Mouse (Mus musculus): ENCODE results near the gene Gga1. TPM values are rescaled to one million over a fixed set of nuclear protein-coding genes. Genes with fewer than 3 reads are reported as not detected.

Gene Gga1
- polyA plus RNA-seq, 1 experiment from 2014 or later = 44.8 TPM

DNA sequence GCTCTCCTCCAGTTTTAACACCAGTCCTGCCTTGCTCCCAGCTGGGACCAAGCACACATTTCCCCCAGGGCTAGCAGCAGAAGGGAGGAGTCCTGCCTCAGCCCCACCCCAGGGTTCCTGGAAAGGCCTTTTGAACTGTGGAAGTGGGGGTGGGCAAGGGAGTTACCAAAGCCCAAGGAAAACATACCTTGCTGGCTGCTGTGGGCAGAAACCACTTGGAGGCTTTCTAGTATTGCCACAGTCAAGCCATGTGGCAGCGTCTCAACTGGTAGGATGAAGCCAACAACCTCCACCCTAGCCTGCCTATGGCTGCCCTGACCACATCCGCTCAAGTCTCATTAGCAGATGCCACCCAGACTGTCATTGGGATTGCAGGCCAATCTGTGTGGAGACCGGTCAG lies 19.2 kb downstream of the Gga1 start:
- WGBS = 66% methylated on average over 3 of the region's 3 CpGs

DNA sequence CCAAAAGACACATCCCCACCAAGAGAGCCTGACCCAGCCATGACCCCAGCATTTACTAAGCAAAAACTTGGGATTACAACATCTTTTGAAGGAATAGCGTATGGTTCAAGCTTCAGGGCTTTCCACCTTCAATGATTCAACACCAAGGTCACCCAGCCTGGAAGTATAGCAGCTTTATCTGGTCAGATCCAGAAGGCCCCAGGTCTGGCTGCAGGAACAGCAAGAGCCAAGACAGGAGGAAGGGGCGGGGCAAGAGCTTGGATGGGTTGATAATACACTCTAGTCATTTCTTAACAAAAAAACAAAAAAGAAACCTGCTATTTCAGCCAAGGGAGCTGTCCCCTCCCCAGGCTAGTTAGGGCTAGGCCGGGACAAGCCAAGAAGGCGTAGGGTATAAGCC lies 20.5 kb downstream of the Gga1 start:
- WGBS = 91% methylated on average over 4 of the region's 4 CpGs

More for the DNA sequence above, 19.2 kb downstream of the Gga1 start:
- ATAC-seq (ENCODE audit: low FRiP score, low TSS enrichment) = no peak
- Histone ChIP-seq H3K36me3 (ENCODE audit: control insufficient read depth, insufficient read depth, low read length) (peaks cover 26% of the 10 kb centered on the region), H3K9ac (ENCODE audit: low read depth, low read length) (no peak overlapping the region), H3K4me2 (replicated peaks; ENCODE audit: low read depth, low read length) (no peak overlapping the region), H3K9me3 (ENCODE audit: control insufficient read depth, low read length) (no peaks in the 10 kb centered on the region), H3K4me1 (ENCODE audit: control insufficient read depth, insufficient read depth, low read length) (peaks cover 70% of the 10 kb centered on the region), H3K27ac (ENCODE audit: low read depth, low read length) (0 out of 2 replicates have a peak overlapping the region, but pooled peaks have one; percentile 6), H3K27me3 (ENCODE audit: control insufficient read depth, insufficient read depth, low read length) (no peaks in the 10 kb centered on the region), H3K4me3 (ENCODE audit: low read length) (no peak overlapping the region)

DNA sequence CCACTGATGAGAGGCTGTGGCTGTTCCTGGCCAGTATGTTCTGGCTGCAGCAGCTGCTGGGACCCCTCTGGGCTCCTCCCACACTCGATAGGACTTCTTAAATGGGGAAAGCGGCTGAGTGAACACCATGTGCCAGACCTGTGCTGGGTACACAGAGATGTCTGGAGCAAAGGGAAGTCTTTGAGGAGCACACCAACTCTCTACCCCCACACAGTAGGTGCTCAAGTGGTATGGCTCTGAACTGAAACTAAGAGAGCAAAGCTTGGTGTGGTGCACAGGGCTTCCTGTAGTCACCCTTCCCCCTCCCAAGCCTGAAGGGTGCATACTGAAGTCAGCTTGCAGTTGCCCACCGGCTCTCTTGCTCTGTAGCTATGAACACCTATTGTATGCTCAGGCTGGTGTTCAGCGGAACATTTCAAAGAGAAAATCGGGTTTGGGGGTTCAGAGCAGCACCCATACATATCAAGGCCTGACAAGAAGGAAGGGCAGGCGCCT lies 21.6 kb downstream of the Gga1 start:
- Histone ChIP-seq H3K27ac (ENCODE audit: low read depth, low read length) (peak overlapping the region; percentile 64; the same call in 1 of the 2 replicates), H3K4me1 (ENCODE audit: control insufficient read depth, insufficient read depth, low read length) (peaks cover 58% of the 10 kb centered on the region), H3K4me3 (ENCODE audit: low read length) (0 out of 2 replicates have a peak overlapping the region, but pooled peaks have one; percentile 1), H3K36me3 (ENCODE audit: control insufficient read depth, insufficient read depth, low read length) (peaks cover 11% of the 10 kb centered on the region), H3K9ac (ENCODE audit: low read depth, low read length) (no peak overlapping the region), H3K4me2 (replicated peaks; ENCODE audit: low read depth, low read length) (peak overlapping the region; percentile 20; the same call in 1 of the 2 replicates), H3K27me3 (ENCODE audit: control insufficient read depth, insufficient read depth, low read length) (no peaks in the 10 kb centered on the region), H3K9me3 (ENCODE audit: control insufficient read depth, low read length) (no peaks in the 10 kb centered on the region)
- 52% methylated on average over 6 of the region's 6 CpGs for WGBS
- peak; percentile 2; the same call in 1 of the 2 replicates for ATAC-seq (ENCODE audit: low FRiP score, low TSS enrichment)

More for the DNA sequence above, 20.5 kb downstream of the Gga1 start:
- Histone ChIP-seq H3K9ac (ENCODE audit: low read depth, low read length) (no peak overlapping the region), H3K4me1 (ENCODE audit: control insufficient read depth, insufficient read depth, low read length) (peaks cover 68% of the 10 kb centered on the region), H3K4me2 (replicated peaks; ENCODE audit: low read depth, low read length) (no peak overlapping the region), H3K4me3 (ENCODE audit: low read length) (no peak overlapping the region), H3K27me3 (ENCODE audit: control insufficient read depth, insufficient read depth, low read length) (no peaks in the 10 kb centered on the region), H3K27ac (ENCODE audit: low read depth, low read length) (no peak overlapping the region), H3K36me3 (ENCODE audit: control insufficient read depth, insufficient read depth, low read length) (peaks cover 18% of the 10 kb centered on the region), H3K9me3 (ENCODE audit: control insufficient read depth, low read length) (no peaks in the 10 kb centered on the region)
- ATAC-seq (ENCODE audit: low FRiP score, low TSS enrichment) = no peak

DNA sequence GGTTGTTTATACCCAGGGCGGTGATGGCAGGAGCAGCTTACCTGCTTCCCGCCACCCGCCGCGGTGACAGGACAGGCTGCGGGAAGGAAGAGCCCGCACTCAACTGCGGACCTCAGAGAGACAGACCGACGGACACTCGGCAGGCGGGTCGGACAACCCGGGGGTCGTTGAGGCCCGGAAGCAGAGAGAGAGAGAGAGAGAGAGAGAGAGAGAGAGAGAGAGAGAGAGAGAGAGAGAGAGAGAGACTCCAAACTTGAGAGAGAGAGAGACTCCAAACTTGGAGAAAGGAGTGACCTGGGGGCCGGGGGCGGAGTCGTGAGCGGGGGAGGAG lies 22.4 kb downstream of the Gga1 start, which contains the start of gene Gm49510:
Gene Gm49510 (plus strand): TSS at position 259 of the 331 bp plus-strand sequence.
- H3K27ac ChIP-seq (ENCODE audit: low read depth, low read length) = peak within 1 kb of the TSS; percentile 65
- H3K4me2 ChIP-seq (replicated peaks; ENCODE audit: low read depth, low read length) = peak within 1 kb of the TSS; percentile 92
- ATAC-seq (ENCODE audit: low FRiP score, low TSS enrichment) = no peak
- peaks cover 50% of the 10 kb centered on the region for H3K4me1 ChIP-seq (ENCODE audit: control insufficient read depth, insufficient read depth, low read length)
- no peaks in the 10 kb centered on the region for H3K9me3 ChIP-seq (ENCODE audit: control insufficient read depth, low read length)
- H3K27me3 ChIP-seq (ENCODE audit: control insufficient read depth, insufficient read depth, low read length) = no peaks in the 10 kb centered on the region
- under 1% methylated on average over 20 of the region's 20 CpGs for WGBS
- H3K4me3 ChIP-seq (ENCODE audit: low read length) = peak within 1 kb of the TSS; percentile 75
- peaks cover 17% of the 10 kb centered on the region for H3K36me3 ChIP-seq (ENCODE audit: control insufficient read depth, insufficient read depth, low read length)
- H3K9ac ChIP-seq (ENCODE audit: low read depth, low read length) = peak within 1 kb of the TSS; percentile 74

DNA sequence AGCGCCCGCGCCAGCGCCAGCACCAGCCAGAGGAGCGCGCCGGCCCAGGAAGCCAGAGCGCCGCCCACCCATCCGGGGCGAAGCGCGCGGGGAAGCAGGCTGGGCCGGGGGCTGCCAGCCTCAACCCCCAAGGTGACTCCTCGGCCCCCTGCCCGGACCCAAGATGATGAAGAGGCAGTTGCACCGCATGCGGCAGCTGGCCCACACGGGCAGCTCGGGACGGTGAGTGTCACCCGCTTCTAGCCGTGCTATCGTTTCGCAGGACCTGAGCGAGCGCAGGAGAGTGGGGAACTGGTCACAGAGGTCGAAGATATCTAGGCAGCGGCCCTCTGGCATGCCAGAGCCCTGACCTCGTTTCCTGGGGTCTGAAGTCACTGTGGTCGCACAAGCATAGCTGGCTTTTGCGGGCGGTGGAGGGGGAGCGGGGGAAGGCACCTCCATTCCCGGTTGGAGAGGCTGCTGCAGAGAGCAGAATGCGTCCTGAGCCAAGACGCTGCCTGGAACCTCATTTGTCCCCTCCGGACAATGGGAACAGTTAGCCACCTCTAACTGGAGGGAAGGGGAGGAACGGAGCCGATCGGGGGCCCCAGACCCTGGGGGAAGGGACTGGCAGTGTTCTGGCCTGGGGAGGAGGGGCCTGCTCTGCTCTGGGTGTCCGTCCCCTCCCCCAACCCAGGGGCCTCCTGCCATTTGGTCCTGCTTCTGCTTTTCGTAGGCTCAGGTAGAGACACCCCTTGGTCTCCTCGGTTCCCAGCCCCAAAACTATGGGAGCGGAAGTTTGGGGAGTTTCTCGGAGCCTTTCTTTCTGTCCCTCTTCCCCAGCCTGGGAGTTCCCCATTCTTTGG lies 23.0 kb downstream of the Gga1 start, which contains the start of gene Sh3bp1:
Gene Sh3bp1 (plus strand): TSS at position 29 of the 845 bp plus-strand sequence.
- Histone ChIP-seq H3K4me2 (replicated peaks; ENCODE audit: low read depth, low read length) (peak within 1 kb of the TSS; percentile 92), H3K27me3 (ENCODE audit: control insufficient read depth, insufficient read depth, low read length) (no peaks in the 10 kb centered on the region), H3K4me1 (ENCODE audit: control insufficient read depth, insufficient read depth, low read length) (peaks cover 47% of the 10 kb centered on the region), H3K27ac (ENCODE audit: low read depth, low read length) (peak within 1 kb of the TSS; percentile 65), H3K9ac (ENCODE audit: low read depth, low read length) (peak within 1 kb of the TSS; percentile 74), H3K4me3 (ENCODE audit: low read length) (peak within 1 kb of the TSS; percentile 75), H3K36me3 (ENCODE audit: control insufficient read depth, insufficient read depth, low read length) (peaks cover 22% of the 10 kb centered on the region), H3K9me3 (ENCODE audit: control insufficient read depth, low read length) (no peaks in the 10 kb centered on the region)
- under 1% methylated on average over 44 of the region's 47 CpGs for WGBS
- peak; percentile 58 for ATAC-seq (ENCODE audit: low FRiP score, low TSS enrichment)

DNA sequence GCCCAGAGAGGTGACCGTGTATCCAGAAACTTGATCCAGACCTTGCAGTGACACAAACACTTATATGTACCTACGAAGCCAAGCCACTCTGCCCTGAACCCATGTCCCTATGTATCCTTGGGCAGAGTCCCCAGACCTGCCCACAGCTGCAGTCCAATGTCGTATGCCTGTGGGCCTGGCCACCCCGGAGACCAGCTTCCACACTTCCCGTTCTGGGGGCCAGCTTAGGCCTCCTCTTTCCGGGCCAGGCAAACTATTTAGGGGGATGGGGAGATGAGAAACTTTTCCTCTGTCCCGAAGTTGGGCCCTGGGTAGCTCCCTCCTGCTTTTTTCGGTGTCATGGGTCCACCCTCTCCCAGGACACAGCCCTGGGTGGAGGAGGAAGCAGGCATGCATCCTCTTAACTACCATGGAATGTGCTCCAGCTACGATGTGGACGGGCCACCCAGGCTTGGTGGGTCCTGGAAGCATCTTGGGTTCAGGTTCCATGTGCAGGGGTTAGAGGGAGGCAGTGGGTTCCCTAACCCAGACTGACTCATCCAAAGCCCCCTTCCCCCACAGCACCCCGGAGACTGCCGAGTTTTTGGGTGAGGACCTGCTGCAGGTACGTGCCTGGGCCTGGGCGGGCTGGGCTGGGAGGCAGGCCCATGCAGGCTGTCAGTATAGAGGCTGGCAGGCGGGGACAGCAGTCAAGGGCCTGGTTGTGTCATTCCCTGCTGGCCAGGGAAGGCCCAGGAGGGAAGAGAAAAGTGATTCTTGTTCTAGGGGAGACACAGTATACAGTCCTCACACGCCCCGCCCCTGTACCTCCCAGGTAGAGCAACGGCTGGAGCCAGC lies 23.8 kb downstream of the Gga1 start:
- no peak for ATAC-seq (ENCODE audit: low FRiP score, low TSS enrichment)

DNA sequence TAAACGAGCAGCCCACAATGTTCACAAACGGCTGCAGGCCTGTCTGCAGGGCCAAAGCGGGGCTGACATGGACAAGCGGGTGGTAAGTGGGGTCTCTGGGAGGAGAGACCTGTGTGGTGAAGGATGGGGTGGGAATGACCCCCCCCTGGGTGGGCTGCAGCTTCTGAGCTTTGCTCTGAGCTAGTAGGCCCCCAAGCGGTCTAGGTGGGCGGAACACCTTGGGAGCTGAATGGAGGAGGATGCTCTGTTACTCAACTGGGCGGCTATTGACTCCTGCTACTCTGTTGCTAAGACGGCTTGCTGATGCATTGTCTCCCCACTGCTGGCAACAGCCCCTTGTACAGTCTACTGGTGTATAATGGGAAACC lies 24.4 kb downstream of the Gga1 start:
- 47% methylated on average over 8 of the region's 8 CpGs for WGBS
- Histone ChIP-seq H3K4me3 (ENCODE audit: low read length) (peak overlapping the region; percentile 75), H3K27me3 (ENCODE audit: control insufficient read depth, insufficient read depth, low read length) (no peaks in the 10 kb centered on the region), H3K4me2 (replicated peaks; ENCODE audit: low read depth, low read length) (peak overlapping the region; percentile 92), H3K27ac (ENCODE audit: low read depth, low read length) (no peak overlapping the region; the same call in 1 of the 2 replicates), H3K4me1 (ENCODE audit: control insufficient read depth, insufficient read depth, low read length) (peaks cover 40% of the 10 kb centered on the region), H3K9me3 (ENCODE audit: control insufficient read depth, low read length) (no peaks in the 10 kb centered on the region), H3K9ac (ENCODE audit: low read depth, low read length) (peak overlapping the region; percentile 74; the same call in 1 of the 2 replicates), H3K36me3 (ENCODE audit: control insufficient read depth, insufficient read depth, low read length) (peaks cover 35% of the 10 kb centered on the region)
- no peak for ATAC-seq (ENCODE audit: low FRiP score, low TSS enrichment)

More for the DNA sequence above, 23.8 kb downstream of the Gga1 start:
- H3K4me1 ChIP-seq (ENCODE audit: control insufficient read depth, insufficient read depth, low read length) = peaks cover 45% of the 10 kb centered on the region
- peak overlapping the region; percentile 65; the same call in 1 of the 2 replicates for H3K27ac ChIP-seq (ENCODE audit: low read depth, low read length)
- no peaks in the 10 kb centered on the region for H3K27me3 ChIP-seq (ENCODE audit: control insufficient read depth, insufficient read depth, low read length)
- peak overlapping the region; percentile 75 for H3K4me3 ChIP-seq (ENCODE audit: low read length)
- no peaks in the 10 kb centered on the region for H3K9me3 ChIP-seq (ENCODE audit: control insufficient read depth, low read length)
- peak overlapping the region; percentile 74 for H3K9ac ChIP-seq (ENCODE audit: low read depth, low read length)
- H3K4me2 ChIP-seq (replicated peaks; ENCODE audit: low read depth, low read length) = peak overlapping the region; percentile 92
- WGBS = 15% methylated on average over 18 of the region's 18 CpGs
- H3K36me3 ChIP-seq (ENCODE audit: control insufficient read depth, insufficient read depth, low read length) = peaks cover 29% of the 10 kb centered on the region

DNA sequence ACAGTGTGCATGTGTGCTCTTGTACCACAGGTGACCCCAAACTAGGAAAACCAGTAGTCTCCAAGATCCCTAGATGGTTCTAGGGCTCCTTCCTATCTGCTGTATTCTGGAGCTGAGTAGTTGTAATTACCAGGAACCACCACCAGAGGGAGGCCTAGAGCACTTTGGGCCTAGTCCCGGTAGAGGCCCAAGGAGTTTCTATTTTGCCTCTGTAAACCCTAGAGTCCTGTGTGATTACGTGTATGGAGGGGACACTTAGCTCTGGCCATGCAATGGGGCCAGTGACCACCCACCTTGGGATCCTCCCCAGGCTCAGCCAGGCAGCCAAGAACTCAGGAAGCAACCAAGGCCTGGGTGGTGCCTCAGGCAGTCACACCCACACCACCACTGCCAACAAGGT lies 26.3 kb downstream of the Gga1 start:
- peaks cover 26% of the 10 kb centered on the region for H3K4me1 ChIP-seq (ENCODE audit: control insufficient read depth, insufficient read depth, low read length)
- H3K4me2 ChIP-seq (replicated peaks; ENCODE audit: low read depth, low read length) = no peak overlapping the region
- H3K27me3 ChIP-seq (ENCODE audit: control insufficient read depth, insufficient read depth, low read length) = no peaks in the 10 kb centered on the region
- peaks cover 54% of the 10 kb centered on the region for H3K36me3 ChIP-seq (ENCODE audit: control insufficient read depth, insufficient read depth, low read length)
- WGBS = 3% methylated on average over 2 of the region's 2 CpGs
- no peak overlapping the region for H3K27ac ChIP-seq (ENCODE audit: low read depth, low read length)
- H3K4me3 ChIP-seq (ENCODE audit: low read length) = no peak overlapping the region
- ATAC-seq (ENCODE audit: low FRiP score, low TSS enrichment) = peak; percentile 8; the same call in 1 of the 2 replicates
- no peak overlapping the region; the same call in 1 of the 2 replicates for H3K9ac ChIP-seq (ENCODE audit: low read depth, low read length)
- H3K9me3 ChIP-seq (ENCODE audit: control insufficient read depth, low read length) = no peaks in the 10 kb centered on the region

Measured in kidney, embryonic 14.5 days (tissue).